Mouse (Mus musculus): ENCODE data around the gene Zpbp.

DNA sequence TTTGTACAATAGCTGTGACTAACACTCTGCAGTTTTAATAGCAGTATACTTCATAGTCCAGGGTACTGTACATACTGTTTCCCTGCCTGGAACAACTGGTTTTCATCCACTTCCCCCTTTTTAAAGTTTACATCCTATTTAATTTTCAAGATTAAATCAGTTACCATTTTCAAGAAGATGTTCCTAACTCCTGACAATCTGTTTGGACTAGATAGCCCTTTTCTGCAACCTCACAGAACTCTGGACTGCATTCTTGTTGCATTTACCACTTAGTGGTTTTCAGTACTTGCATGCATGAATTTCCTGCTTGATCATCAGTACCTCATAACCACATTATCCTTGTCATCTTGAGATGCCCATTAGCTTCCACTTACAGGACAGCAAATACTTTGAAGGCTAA is 6.7 kb upstream of the Zpbp start:
- TF ChIP-seq EP300 (optimal IDR thresholded peaks at IDR 0.05) (no peak), CTCF (IDR thresholded peaks at IDR 0.05; ENCODE audit: low read depth) (no peak)

Measured in stomach, postnatal 0 days (tissue).